Mouse (Mus musculus) lung, postnatal 25 days (tissue): ENCODE results near the gene Fhad1.
"Not testable (repeated sequence)": the region's sequence is repeated elsewhere in the genome, so short reads cannot be mapped to it uniquely, and the experiment has no call there.

Source experiments
- DNase-seq: peaks from one replicate; pipeline ENCODE4 v3.0.0; 2022; ENCODE audit warnings: low spot score

Fhad1 gene

GRCm38 (mm10) chr4:142014659-142015608 is at the start of gene Fhad1:
TSS of gene Fhad1 (minus strand) at chr4:142015082.
- peak; percentile 78 for DNase-seq

DNA sequence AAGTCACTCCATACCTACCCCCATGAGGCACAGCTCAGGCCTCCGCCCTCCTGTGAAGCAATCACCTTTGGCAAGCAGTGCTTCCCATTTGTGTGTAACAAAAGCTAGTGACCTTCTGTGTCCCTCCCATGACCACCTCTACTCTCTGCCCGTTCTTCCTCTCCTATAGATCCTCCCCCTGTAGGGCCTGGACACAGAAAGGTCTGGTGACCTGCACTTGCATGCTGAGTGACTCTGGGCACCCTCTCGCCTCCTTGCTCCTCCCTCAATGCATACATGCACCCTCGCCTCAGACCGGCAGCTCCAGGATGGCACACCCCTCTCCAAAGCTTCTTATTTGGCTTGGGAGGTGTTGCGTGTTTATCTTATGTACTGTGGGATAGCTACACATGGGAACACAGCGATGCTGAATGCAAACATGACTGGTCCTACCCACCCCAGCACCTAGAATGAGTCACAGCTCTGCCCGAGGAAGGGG is 48.2 kb upstream of the Fhad1 start:
- peak; percentile 58 for DNase-seq

GRCm38 (mm10) chr4:142061485-142062240 is 46.8 kb upstream of the Fhad1 start:
- DNase-seq = no peak

- no peak for DNase-seq
Measured at GRCm38 (mm10) chr4:142060455-142061378, 45.8 kb upstream of the Fhad1 start.

- no peak for DNase-seq
Measured at GRCm38 (mm10) chr4:142059841-142060193, 44.9 kb upstream of the Fhad1 start.

- no peak for DNase-seq
Measured at GRCm38 (mm10) chr4:142059113-142059840, 44.4 kb upstream of the Fhad1 start.

DNA sequence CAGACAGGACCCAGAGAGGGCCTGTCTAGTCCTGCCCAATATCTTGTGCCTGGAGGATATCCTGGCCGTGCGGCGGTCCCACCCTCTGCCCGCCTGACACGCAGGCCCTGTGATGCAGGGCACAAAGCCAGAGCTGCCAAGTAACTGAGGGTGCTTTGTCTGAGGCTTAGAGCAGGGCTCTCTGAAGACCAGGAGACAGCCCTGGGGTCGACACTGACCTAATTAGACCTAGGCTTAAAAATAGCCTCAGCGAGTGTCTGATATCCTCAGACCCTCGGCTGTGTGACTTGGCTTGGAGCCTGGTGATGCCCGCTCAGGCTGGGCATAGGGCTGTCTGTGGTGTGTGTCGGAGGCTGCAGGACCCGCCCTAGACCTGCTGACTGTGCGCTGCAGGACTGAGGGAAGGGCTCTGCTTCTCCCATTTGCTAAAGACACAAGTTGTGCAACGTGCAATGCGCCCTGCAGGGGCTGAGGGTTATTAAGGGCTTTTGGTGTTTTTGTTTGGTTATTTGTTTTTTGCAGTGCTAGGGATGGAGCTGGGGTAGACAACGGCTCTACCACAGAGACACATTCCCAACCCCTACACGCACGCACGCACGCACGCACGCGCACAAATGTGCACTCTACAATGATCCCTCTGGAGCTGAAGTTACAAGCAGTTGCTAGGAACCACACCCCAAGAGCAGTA is 42.8 kb upstream of the Fhad1 start:
- DNase-seq = no peak

DNA sequence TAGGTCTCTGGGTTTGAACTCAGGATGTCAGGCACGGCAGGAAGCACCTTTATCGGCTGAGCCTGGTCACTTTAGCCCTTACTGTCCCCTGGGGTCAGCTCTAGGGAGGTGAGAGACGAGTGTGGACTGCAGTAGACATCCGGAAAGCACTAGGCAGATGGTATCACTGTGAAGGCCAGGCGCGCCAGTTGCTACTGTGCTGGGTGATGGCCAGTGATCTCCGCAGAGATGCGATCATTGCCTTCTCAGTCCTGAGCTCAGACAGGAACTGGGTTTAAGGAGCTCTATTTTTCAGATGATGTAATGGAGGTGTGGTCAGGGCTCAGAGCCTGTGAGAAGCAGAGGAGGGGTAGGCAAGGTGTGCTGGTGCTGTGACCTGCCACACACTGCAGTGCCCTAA is 40.7 kb upstream of the Fhad1 start:
- no peak for DNase-seq

DNA sequence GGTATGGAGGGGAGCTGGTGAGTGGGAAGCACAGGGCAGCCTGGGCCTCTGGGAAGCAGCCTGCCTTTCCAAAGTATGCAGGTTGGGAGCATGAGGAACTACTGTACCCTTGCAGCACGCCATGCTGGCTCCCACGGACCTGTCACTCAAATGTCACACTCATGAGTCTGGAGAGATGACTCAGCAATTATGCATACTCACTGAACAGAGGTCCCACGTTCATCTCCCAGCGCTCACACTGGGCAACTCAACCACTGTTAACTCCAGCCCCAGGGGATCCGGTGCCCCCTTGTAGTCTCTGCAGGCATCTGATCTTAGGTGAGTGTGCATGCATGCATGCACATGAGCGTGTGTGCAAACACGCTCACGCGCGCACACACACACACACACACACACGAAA is 39.7 kb upstream of the Fhad1 start:
- DNase-seq = no peak

- DNase-seq = no peak
Measured at GRCm38 (mm10) chr4:142053661-142054448, 39.0 kb upstream of the Fhad1 start.

DNA sequence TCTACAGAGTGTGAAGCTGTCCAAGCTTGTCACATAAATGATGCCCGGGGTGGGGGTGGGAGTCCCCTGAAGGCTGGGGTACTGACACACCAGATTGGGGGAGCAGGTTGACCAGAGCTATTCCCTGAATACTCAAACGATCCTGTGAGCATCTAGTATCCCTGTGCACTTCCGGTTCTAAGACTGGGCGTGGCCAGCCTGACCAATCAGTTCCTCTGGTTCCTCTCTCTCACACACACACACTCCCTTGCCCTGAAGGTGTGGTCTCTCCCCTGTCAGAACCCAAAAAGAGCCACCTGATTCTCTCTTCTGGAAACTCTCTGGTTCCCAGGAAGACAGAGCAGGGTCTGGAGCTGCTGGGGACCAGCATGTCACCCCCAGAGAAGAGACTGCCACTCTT is 38.4 kb upstream of the Fhad1 start:
- DNase-seq = no peak

DNA sequence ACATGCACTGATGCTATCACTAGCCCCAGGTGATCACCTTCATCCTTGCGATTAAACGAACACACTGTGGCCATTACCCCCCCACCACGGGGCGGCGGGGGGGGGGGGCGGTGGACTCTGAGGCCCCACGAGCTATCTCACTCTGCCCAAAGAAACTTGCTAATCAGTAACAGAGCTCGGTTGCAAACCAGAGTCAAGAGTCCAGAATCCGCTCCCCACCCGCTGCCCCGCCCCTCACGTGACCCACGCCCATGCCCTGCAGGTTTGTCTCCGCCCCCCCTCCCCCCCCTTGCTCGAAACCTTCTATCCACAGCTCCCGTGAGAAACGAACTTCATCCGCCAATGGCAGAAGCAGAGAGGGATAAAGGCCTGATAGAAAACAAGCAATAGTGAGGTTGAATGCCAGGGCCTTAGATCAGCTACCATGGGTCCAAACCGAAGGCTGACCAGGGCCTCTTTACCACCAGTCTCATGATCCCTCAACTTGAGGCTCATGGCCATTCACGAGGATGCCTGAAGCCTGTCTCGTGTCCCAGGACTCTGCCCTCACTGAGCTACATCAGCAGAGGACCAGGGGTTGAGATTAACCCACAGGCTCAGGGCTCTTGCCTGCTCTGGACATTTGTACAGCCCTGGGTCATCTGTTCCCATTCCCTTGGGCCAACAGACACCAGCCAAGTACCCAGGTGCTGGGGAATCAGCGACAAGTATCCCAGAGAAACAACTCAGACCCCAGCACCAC is 37.7 kb upstream of the Fhad1 start:
- no peak for DNase-seq

GRCm38 (mm10) chr4:142051883-142052282 is 37.0 kb upstream of the Fhad1 start:
- not testable (repeated sequence) for DNase-seq

GRCm38 (mm10) chr4:142049963-142050362 is 35.1 kb upstream of the Fhad1 start:
- DNase-seq = no peak

- DNase-seq = no peak
Measured at GRCm38 (mm10) chr4:142048391-142048790, 33.5 kb upstream of the Fhad1 start.

- DNase-seq = peak; percentile 45
Measured at GRCm38 (mm10) chr4:142047005-142047404, 32.1 kb upstream of the Fhad1 start.

GRCm38 (mm10) chr4:142046496-142046895 is 31.6 kb upstream of the Fhad1 start:
- DNase-seq = no peak

GRCm38 (mm10) chr4:142045595-142046163 is 30.8 kb upstream of the Fhad1 start:
- DNase-seq = no peak

- no peak for DNase-seq
Measured at GRCm38 (mm10) chr4:142044452-142044851, 29.6 kb upstream of the Fhad1 start.
